Mouse (Mus musculus) embryonic facial prominence, embryonic 14.5 days (tissue): ENCODE results near the gene Gm20388. TPM values are rescaled to one million over a fixed set of nuclear protein-coding genes. Genes with fewer than 3 reads are reported as not detected.

Experiments used
- ATAC-seq: fragments of 200-750 bp; cut with Nextera tagmentation; 2 replicates; pipeline ENCODE4 v1.8.0; 2017; ENCODE audit warnings: low read depth, moderate number of reproducible peaks, moderate TSS enrichment
- DNase-seq: peaks from one replicate; pipeline ENCODE4 v3.0.0-alpha.2; 2015; ENCODE audit warnings: low spot score
- H3K27ac ChIP-seq: fragments of 300-500 bp; sonication (generic); replicated peaks from 2 replicates; pipeline ENCODE4 v1.5.1; 2014; ENCODE audit warnings: low read depth, mild to moderate bottlenecking, low read length, moderate library complexity
- H3K27me3 ChIP-seq: fragments of 300-500 bp; sonication (generic); replicated peaks from 2 replicates; pipeline ENCODE4 v1.6.1; 2014; ENCODE audit warnings: low read length; ENCODE audit not compliant: control insufficient read depth, insufficient read depth
- H3K36me3 ChIP-seq: fragments of 300-500 bp; sonication (generic); 2 replicates; pipeline ENCODE4 v1.6.1; 2014; ENCODE audit warnings: low read length, mixed read lengths; ENCODE audit not compliant: control insufficient read depth, insufficient read depth
- H3K4me1 ChIP-seq: fragments of 300-500 bp; sonication (generic); 2 replicates; pipeline ENCODE4 v1.6.1; 2014; ENCODE audit warnings: antibody characterized with exemption, low read length; ENCODE audit not compliant: control insufficient read depth, insufficient read depth
- H3K4me2 ChIP-seq: fragments of 300-500 bp; sonication (generic); 2 replicates; pipeline ENCODE4 v1.6.1; 2014; ENCODE audit warnings: low read depth, mild to moderate bottlenecking, low read length, moderate library complexity, mixed read lengths
- H3K4me3 ChIP-seq: fragments of 300-500 bp; sonication (generic); 2 replicates; pipeline ENCODE4 v1.5.1; 2014; ENCODE audit warnings: low read depth, mild to moderate bottlenecking, low read length
- H3K9ac ChIP-seq: fragments of 300-500 bp; sonication (generic); 2 replicates; pipeline ENCODE4 v1.6.1; 2014; ENCODE audit warnings: low read depth, mild to moderate bottlenecking, low read length, moderate library complexity, mixed read lengths
- H3K9me3 ChIP-seq: fragments of 300-500 bp; sonication (generic); 2 replicates; pipeline ENCODE4 v1.6.1; 2016; ENCODE audit warnings: low read length; ENCODE audit not compliant: control insufficient read depth
- WGBS: fragments of 180-500 bp; shearing (Covaris S2); extraction: QIAGEN DNeasy Blood & Tissue Kit; methylation state at CpG from one replicate; pipeline ENCODE4 v1.1.7; 2014; 5-methylcytosine and 5-hydroxymethylcytosine counted together
- polyA plus RNA-seq: library from polyadenylated mRNA; unstranded; fragments of >200 nt; fragmentation: Nextera tagmentation; extraction: Ambion mirVana; gene quantifications from 2 replicates; pipeline ENCODE4 v1.2.1, GENCODE M21; 2014

Gm20388 gene
- polyA plus RNA-seq, 1 experiment from 2014 or later, result not detected

GRCm38 (mm10) chr8:122303451-122303850 is 2392.8 kb downstream of the Gm20388 start:
- no peak overlapping the region for H3K9ac ChIP-seq
- no peak for ATAC-seq
- no peak overlapping the region for H3K27ac ChIP-seq
- no peaks in the 10 kb centered on the region for H3K4me1 ChIP-seq
- no peaks in the 10 kb centered on the region for H3K9me3 ChIP-seq
- H3K36me3 ChIP-seq, result no peaks in the 10 kb centered on the region
- WGBS, result 56% methylated on average over 6 of the region's 6 CpGs
- no peaks in the 10 kb centered on the region for H3K27me3 ChIP-seq
- no peak for DNase-seq
- no peak overlapping the region for H3K4me3 ChIP-seq
- no peak overlapping the region for H3K4me2 ChIP-seq

- no peak overlapping the region for H3K27ac ChIP-seq
- no peak for DNase-seq
Observed at GRCm38 (mm10) chr8:122304058-122304457, 2393.4 kb downstream of the Gm20388 start.

GRCm38 (mm10) chr8:122306660-122307399 is 2396.2 kb downstream of the Gm20388 start:
- Histone ChIP-seq H3K27me3 (no peaks in the 10 kb centered on the region), H3K4me3 (no peak overlapping the region), H3K27ac (no peak overlapping the region), H3K36me3 (0 out of 2 replicates have a peak, but pooled peaks cover 3% of the 10 kb centered on the region), H3K4me2 (no peak overlapping the region), H3K9ac (no peak overlapping the region), H3K9me3 (no peaks in the 10 kb centered on the region), H3K4me1 (no peaks in the 10 kb centered on the region)
- ATAC-seq, result no peak
- DNase-seq, result no peak
- 84% methylated on average over 26 of the region's 26 CpGs for WGBS

More at GRCm38 (mm10) chr8:122304058-122304457, 2393.4 kb downstream of the Gm20388 start:
- Histone ChIP-seq H3K9me3 (no peaks in the 10 kb centered on the region), H3K27me3 (no peaks in the 10 kb centered on the region), H3K4me3 (no peak overlapping the region), H3K4me1 (no peaks in the 10 kb centered on the region), H3K9ac (no peak overlapping the region), H3K36me3 (0 out of 2 replicates have a peak, but pooled peaks cover under 1% of the 10 kb centered on the region), H3K4me2 (no peak overlapping the region)
- ATAC-seq, result no peak
- 41% methylated on average over 3 of the region's 3 CpGs for WGBS

GRCm38 (mm10) chr8:122307836-122308235 is 2397.2 kb downstream of the Gm20388 start:
- WGBS, result 83% methylated on average over 8 of the region's 8 CpGs
- ATAC-seq, result no peak
- H3K9me3 ChIP-seq, result no peaks in the 10 kb centered on the region

GRCm38 (mm10) chr8:122309272-122309671 is 2398.6 kb downstream of the Gm20388 start:
- H3K9ac ChIP-seq, result no peak overlapping the region
- H3K36me3 ChIP-seq, result 0 out of 2 replicates have a peak, but pooled peaks cover 3% of the 10 kb centered on the region
- no peak overlapping the region for H3K4me3 ChIP-seq
- H3K27ac ChIP-seq, result no peak overlapping the region
- 82% methylated on average over 12 of the region's 12 CpGs for WGBS
- H3K9me3 ChIP-seq, result no peaks in the 10 kb centered on the region
- no peaks in the 10 kb centered on the region for H3K27me3 ChIP-seq
- DNase-seq, result no peak
- H3K4me1 ChIP-seq, result no peaks in the 10 kb centered on the region
- H3K4me2 ChIP-seq, result no peak overlapping the region
- no peak for ATAC-seq

More at GRCm38 (mm10) chr8:122307836-122308235, 2397.2 kb downstream of the Gm20388 start:
- Histone ChIP-seq H3K4me2 (no peak overlapping the region), H3K4me3 (no peak overlapping the region), H3K9ac (no peak overlapping the region), H3K4me1 (no peaks in the 10 kb centered on the region), H3K36me3 (0 out of 2 replicates have a peak, but pooled peaks cover 3% of the 10 kb centered on the region), H3K27me3 (no peaks in the 10 kb centered on the region), H3K27ac (no peak overlapping the region)
- no peak for DNase-seq

- H3K27ac ChIP-seq, result no peak overlapping the region
- 0 out of 2 replicates have a peak, but pooled peaks cover 3% of the 10 kb centered on the region for H3K36me3 ChIP-seq
- H3K4me3 ChIP-seq, result no peak overlapping the region
- no peak overlapping the region for H3K9ac ChIP-seq
- no peaks in the 10 kb centered on the region for H3K9me3 ChIP-seq
- H3K4me1 ChIP-seq, result no peaks in the 10 kb centered on the region
- no peak for DNase-seq
- ATAC-seq, result no peak
- H3K4me2 ChIP-seq, result no peak overlapping the region
- H3K27me3 ChIP-seq, result no peaks in the 10 kb centered on the region
- 88% methylated on average over 2 of the region's 2 CpGs for WGBS
Observed at GRCm38 (mm10) chr8:122311115-122311514, 2400.5 kb downstream of the Gm20388 start.

GRCm38 (mm10) chr8:122312553-122312952 is 2401.9 kb downstream of the Gm20388 start:
- Histone ChIP-seq H3K4me2 (no peak overlapping the region), H3K9me3 (no peaks in the 10 kb centered on the region), H3K36me3 (0 out of 2 replicates have a peak, but pooled peaks cover 3% of the 10 kb centered on the region), H3K27ac (no peak overlapping the region), H3K4me3 (no peak overlapping the region), H3K27me3 (no peaks in the 10 kb centered on the region), H3K9ac (no peak overlapping the region), H3K4me1 (no peaks in the 10 kb centered on the region)
- 67% methylated on average over 2 of the region's 2 CpGs for WGBS
- ATAC-seq (no peak), DNase-seq (no peak)

GRCm38 (mm10) chr8:122313310-122313709 is 2402.7 kb downstream of the Gm20388 start:
- Histone ChIP-seq H3K27me3 (no peaks in the 10 kb centered on the region), H3K36me3 (0 out of 2 replicates have a peak, but pooled peaks cover 3% of the 10 kb centered on the region), H3K27ac (no peak overlapping the region), H3K4me2 (no peak overlapping the region), H3K4me1 (no peaks in the 10 kb centered on the region), H3K9me3 (no peaks in the 10 kb centered on the region), H3K9ac (no peak overlapping the region), H3K4me3 (no peak overlapping the region)
- no peak for ATAC-seq
- DNase-seq, result no peak
- WGBS, result 70% methylated on average over 12 of the region's 12 CpGs
